8 mouse cellular contexts compared by ENCODE assay signal in the genomic region with DNA sequence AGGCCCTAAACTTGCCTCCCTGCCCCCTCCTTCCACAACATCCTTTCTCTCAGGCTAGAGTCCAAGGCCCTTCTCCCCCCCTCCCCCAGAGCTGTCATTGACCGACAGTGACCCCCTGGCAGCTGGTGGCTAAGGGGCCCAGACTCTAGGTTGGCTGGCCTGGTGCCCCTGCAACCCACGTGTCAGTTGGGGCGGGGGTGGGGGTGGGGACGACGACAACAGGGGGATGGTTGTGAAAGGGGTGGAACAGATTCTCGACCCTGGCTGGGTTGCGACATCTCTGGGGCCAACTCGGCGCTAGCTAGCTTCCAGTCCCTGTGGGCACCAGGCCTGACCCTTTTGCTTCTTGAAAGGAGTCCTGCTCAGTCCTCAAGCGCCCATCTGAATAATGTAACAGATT. TPM values are rescaled to one million over a fixed set of nuclear protein-coding genes. Genes with fewer than 3 reads are reported as not detected.
DNase-seq lines count a peak whose midpoint lies in the region; ATAC-seq and TF ChIP-seq lines count a peak whose summit lies in the region.

No protein-coding gene starts in this region.

- no peak overlapping the region for H3K27ac ChIP-seq in embryonic facial prominence, embryonic 12.5 days
- peak overlapping the region; percentile 79 for H3K27ac ChIP-seq in lung, embryonic 14.5 days (ENCODE audit: low read depth)
- H3K27ac ChIP-seq in forebrain, embryonic 14.5 days (ENCODE audit: low read depth, low read length), result no peak overlapping the region

- H3K4me2 ChIP-seq in embryonic facial prominence, embryonic 12.5 days (replicated peaks), result no peak overlapping the region
- H3K4me2 ChIP-seq in lung, embryonic 14.5 days, result no peak overlapping the region; the same call in 1 of the 2 replicates
- no peak overlapping the region for H3K4me2 ChIP-seq in forebrain, embryonic 14.5 days (ENCODE audit: low read length)

- H3K4me1 ChIP-seq in G1E (ENCODE audit: insufficient read depth, low read depth, low read length), result peaks cover 74% of the 10 kb centered on the region
- peaks cover 11% of the 10 kb centered on the region for H3K4me1 ChIP-seq in embryonic facial prominence, embryonic 12.5 days
- peaks cover 21% of the 10 kb centered on the region for H3K4me1 ChIP-seq in lung, embryonic 14.5 days (ENCODE audit: insufficient read depth)
- 0 out of 2 replicates have a peak, but pooled peaks cover under 1% of the 10 kb centered on the region for H3K4me1 ChIP-seq in forebrain, embryonic 14.5 days (ENCODE audit: control insufficient read depth, insufficient read depth, low read length)

- H3K27me3 ChIP-seq in G1E (ENCODE audit: insufficient read depth, low read length), result no peaks in the 10 kb centered on the region
- H3K27me3 ChIP-seq in embryonic facial prominence, embryonic 12.5 days, result no peaks in the 10 kb centered on the region
- H3K27me3 ChIP-seq in lung, embryonic 14.5 days (ENCODE audit: insufficient read depth, low read length), result no peaks in the 10 kb centered on the region
- no peaks in the 10 kb centered on the region for H3K27me3 ChIP-seq in forebrain, embryonic 14.5 days (replicated peaks; ENCODE audit: control insufficient read depth, insufficient read depth, low read length)

- H3K9ac ChIP-seq in embryonic facial prominence, embryonic 12.5 days, result 0 out of 2 replicates have a peak overlapping the region, but pooled peaks have one; percentile 19
- no peak overlapping the region; the same call in 1 of the 2 replicates for H3K9ac ChIP-seq in lung, embryonic 14.5 days
- no peak overlapping the region for H3K9ac ChIP-seq in forebrain, embryonic 14.5 days (ENCODE audit: low read length)

- 32% methylated on average over 10 of the region's 10 CpGs for WGBS in embryonic facial prominence, embryonic 12.5 days
- 17% methylated on average over 10 of the region's 10 CpGs for WGBS in lung, embryonic 14.5 days
- WGBS in forebrain, embryonic 14.5 days, result 35% methylated on average over 10 of the region's 10 CpGs

- DNase-seq in heart, adult 11 months, result peak; percentile 98
- DNase-seq in heart, adult 8-10 months (ENCODE audit: low spot score), result no peak
- peak; percentile 53 for DNase-seq in G1E (ENCODE audit: low spot score)
- peak; percentile 67 for DNase-seq in heart, postnatal 4 days
- peak; percentile 76 for DNase-seq in lung, embryonic 14.5 days
- DNase-seq in right cerebral cortex, postnatal 4 days, result peak; percentile 59
- no peak for DNase-seq in forebrain, embryonic 14.5 days (ENCODE audit: low spot score)

- TF ChIP-seq CTCF in G1E (IDR thresholded peaks at IDR 0.05; ENCODE audit: low read depth, low read length), result no peak
- TF ChIP-seq CTCF in lung, embryonic 14.5 days (IDR thresholded peaks at IDR 0.05; ENCODE audit: low read depth), result no peak

- peak overlapping the region; percentile 47; the same call in 1 of the 2 replicates for H3K4me3 ChIP-seq in G1E (ENCODE audit: low read depth, low read length)
- no peak overlapping the region for H3K4me3 ChIP-seq in embryonic facial prominence, embryonic 12.5 days
- H3K4me3 ChIP-seq in lung, embryonic 14.5 days (ENCODE audit: low read depth, low read length), result no peak overlapping the region
- H3K4me3 ChIP-seq in forebrain, embryonic 14.5 days (ENCODE audit: low read depth, low read length), result no peak overlapping the region

- ATAC-seq in G1E (ENCODE audit: extremely low read depth, insufficient number of reproducible peaks, low FRiP score, poor library complexity, severe bottlenecking), result no peak
- no peak for ATAC-seq in embryonic facial prominence, embryonic 12.5 days (ENCODE audit: insufficient number of reproducible peaks, insufficient read depth, low FRiP score, low TSS enrichment)
- peak; percentile 53 for ATAC-seq in lung, embryonic 14.5 days (ENCODE audit: insufficient read depth)
- ATAC-seq in forebrain, embryonic 14.5 days, result no peak

- peaks cover 13% of the 10 kb centered on the region for H3K9me3 ChIP-seq in G1E (replicated peaks)
- H3K9me3 ChIP-seq in embryonic facial prominence, embryonic 12.5 days, result peaks cover 6% of the 10 kb centered on the region; the same call in 1 of the 2 replicates
- H3K9me3 ChIP-seq in lung, embryonic 14.5 days (ENCODE audit: low read depth, low read length), result no peaks in the 10 kb centered on the region; the same call in 1 of the 2 replicates
- no peaks in the 10 kb centered on the region for H3K9me3 ChIP-seq in forebrain, embryonic 14.5 days (replicated peaks; ENCODE audit: control insufficient read depth, low read length)

- H3K36me3 ChIP-seq in G1E (replicated peaks), result peaks cover 23% of the 10 kb centered on the region
- H3K36me3 ChIP-seq in embryonic facial prominence, embryonic 12.5 days, result peaks cover 12% of the 10 kb centered on the region
- peaks cover 9% of the 10 kb centered on the region; the same call in 1 of the 2 replicates for H3K36me3 ChIP-seq in lung, embryonic 14.5 days (ENCODE audit: insufficient read depth)
- no peaks in the 10 kb centered on the region for H3K36me3 ChIP-seq in forebrain, embryonic 14.5 days (ENCODE audit: control insufficient read depth, insufficient read depth, low read length)

RNA-seq across cellular contexts. Expression of gene Apoc1, which starts 1.0 kb away (rescaled TPM):
- total RNA-seq in heart, adult 8-10 months (2022), result 1 to 10 TPM in 1 of 4 experiments, under 1 TPM in 1, not detected in 2; 0.98 to 1.1 TPM
- 12.3 and 14.9 TPM in 2 replicates for total RNA-seq in G1E (2014; fragmentation: Nextera tagmentation)
- total RNA-seq in G1E (2017), result 4.8 and 7.0 TPM in 2 replicates
- polyA plus RNA-seq in G1E (2012), result 9.5 and 15.3 TPM in 2 replicates
- 6.1 and 6.4 TPM in 2 replicates for polyA plus RNA-seq in embryonic facial prominence, embryonic 12.5 days (2016; fragmentation: Nextera tagmentation; extraction: Ambion mirVana)
- total RNA-seq in heart, postnatal 4 days (2021), result 1 to 10 TPM; 1.9 to 3.0 TPM
- polyA plus RNA-seq in lung, embryonic 14.5 days (2014; fragmentation: Nextera tagmentation; extraction: Ambion mirVana), result 13.6 and 15.5 TPM in 2 replicates
- polyA plus RNA-seq in forebrain, embryonic 14.5 days (2014; fragmentation: Nextera tagmentation; extraction: Ambion mirVana), result 1.0 and 1.4 TPM in 2 replicates

RNA-seq across cellular contexts. Expression of gene Apoe, which starts 5.6 kb away (rescaled TPM):
- 100 to 1,000 TPM; 172 to 309 (median 253) TPM for total RNA-seq in heart, adult 8-10 months (2022)
- total RNA-seq in G1E (2014; fragmentation: Nextera tagmentation), result 7.4 and 8.1 TPM in 2 replicates
- total RNA-seq in G1E (2017), result 19.9 TPM in 2 replicates
- 28.6 and 28.7 TPM in 2 replicates for polyA plus RNA-seq in G1E (2012)
- polyA plus RNA-seq in embryonic facial prominence, embryonic 12.5 days (2016; fragmentation: Nextera tagmentation; extraction: Ambion mirVana), result 200 and 220 TPM in 2 replicates
- total RNA-seq in heart, postnatal 4 days (2021), result 100 to 1,000 TPM; 198 to 213 TPM
- 404 and 439 TPM in 2 replicates for polyA plus RNA-seq in lung, embryonic 14.5 days (2014; fragmentation: Nextera tagmentation; extraction: Ambion mirVana)
- 261 and 304 TPM in 2 replicates for polyA plus RNA-seq in forebrain, embryonic 14.5 days (2014; fragmentation: Nextera tagmentation; extraction: Ambion mirVana)

RNA-seq across cellular contexts. Expression of gene Apoc4, which starts 12.1 kb away (rescaled TPM):
- total RNA-seq in heart, adult 8-10 months (2022), result not detected
- total RNA-seq in G1E (2014; fragmentation: Nextera tagmentation), result not detected in 2 replicates
- 0.27 TPM in 1 of 2 replicates, not detected in the other for total RNA-seq in G1E (2017)
- polyA plus RNA-seq in G1E (2012), result 0.22 TPM in 1 of 2 replicates, not detected in the other
- polyA plus RNA-seq in embryonic facial prominence, embryonic 12.5 days (2016; fragmentation: Nextera tagmentation; extraction: Ambion mirVana), result not detected in 2 replicates
- total RNA-seq in heart, postnatal 4 days (2021), result not detected
- polyA plus RNA-seq in lung, embryonic 14.5 days (2014; fragmentation: Nextera tagmentation; extraction: Ambion mirVana), result 0.30 TPM in 1 of 2 replicates, not detected in the other
- not detected in 2 replicates for polyA plus RNA-seq in forebrain, embryonic 14.5 days (2014; fragmentation: Nextera tagmentation; extraction: Ambion mirVana)

RNA-seq across cellular contexts. Expression of gene Gm44805, which starts 12.2 kb away (rescaled TPM):
- not detected for total RNA-seq in heart, adult 8-10 months (2022)
- total RNA-seq in G1E (2014; fragmentation: Nextera tagmentation) (not detected in 2 replicates), G1E (2017) (not detected in 2 replicates)
- not detected in 2 replicates for polyA plus RNA-seq in G1E (2012)
- not detected in 2 replicates for polyA plus RNA-seq in embryonic facial prominence, embryonic 12.5 days (2016; fragmentation: Nextera tagmentation; extraction: Ambion mirVana)
- not detected for total RNA-seq in heart, postnatal 4 days (2021)
- polyA plus RNA-seq in lung, embryonic 14.5 days (2014; fragmentation: Nextera tagmentation; extraction: Ambion mirVana), result not detected in 2 replicates
- not detected in 2 replicates for polyA plus RNA-seq in forebrain, embryonic 14.5 days (2014; fragmentation: Nextera tagmentation; extraction: Ambion mirVana)

RNA-seq across cellular contexts. Expression of gene Apoc2, which starts 15.7 kb away (rescaled TPM):
- total RNA-seq in heart, adult 8-10 months (2022), result under 1 TPM in 1 of 4 experiments, not detected in 3; 0.92 TPM
- total RNA-seq in G1E (2014; fragmentation: Nextera tagmentation) (not detected in 2 replicates), G1E (2017) (not detected in 2 replicates)
- polyA plus RNA-seq in G1E (2012), result not detected in 2 replicates
- 0.74 and 0.83 TPM in 2 replicates for polyA plus RNA-seq in embryonic facial prominence, embryonic 12.5 days (2016; fragmentation: Nextera tagmentation; extraction: Ambion mirVana)
- under 1 TPM in 1 of 2 experiments, not detected in 1; 0.52 TPM for total RNA-seq in heart, postnatal 4 days (2021)
- 2.5 and 3.4 TPM in 2 replicates for polyA plus RNA-seq in lung, embryonic 14.5 days (2014; fragmentation: Nextera tagmentation; extraction: Ambion mirVana)
- polyA plus RNA-seq in forebrain, embryonic 14.5 days (2014; fragmentation: Nextera tagmentation; extraction: Ambion mirVana), result not detected in 2 replicates

Comparison
In these comparisons a context has a peak if more than half of its experiments do, and no peak if none do; other contexts are left out.
1. DNase-seq: peak in heart, adult 11 months (single experiment), G1E (single experiment), heart, postnatal 4 days (single experiment), lung, embryonic 14.5 days (single experiment) and right cerebral cortex, postnatal 4 days (single experiment); none in heart, adult 8-10 months (single experiment) and forebrain, embryonic 14.5 days (single experiment).